Mouse (Mus musculus) megakaryocyte, embryonic 14.5 days (primary cell): ENCODE results near the gene Rinl.

Source experiments
- FLI1 ChIP-seq: IDR thresholded peaks from 2 replicates; pipeline ENCODE4 v1.6.1; 2012; ENCODE audit warnings: low read length, inconsistent platforms, mixed read lengths
- GATA1 ChIP-seq: IDR thresholded peaks from 3 replicates; pipeline ENCODE4 v1.6.1; 2012; ENCODE audit warnings: mixed read lengths, low read length, inconsistent platforms, borderline replicate concordance

DNA sequence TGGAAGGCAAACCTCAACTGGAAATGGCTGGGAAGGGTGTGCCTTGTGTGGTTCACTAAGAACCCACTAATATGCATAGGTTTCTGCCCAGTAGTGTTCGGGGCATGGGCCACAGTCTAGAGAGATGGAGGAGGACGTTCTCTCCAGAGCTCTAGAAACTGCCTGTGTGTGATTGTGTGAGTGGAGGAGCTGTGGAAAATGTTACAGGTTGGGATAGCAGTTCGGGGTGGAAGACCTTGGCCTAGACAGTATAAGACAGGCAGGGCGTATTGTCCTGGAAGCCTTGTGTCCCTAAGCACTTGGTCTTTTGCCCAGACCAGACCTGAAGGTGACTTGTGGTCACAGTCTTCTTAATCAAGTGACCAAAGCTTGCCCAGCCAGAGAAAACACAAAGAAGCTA, 23.7 kb downstream of the Rinl start:
- TF ChIP-seq GATA1 (no peak), FLI1 (no peak)
